Mouse (Mus musculus): ENCODE measurements around the gene Akap17b.

- TF ChIP-seq MYOD1 (IDR thresholded peaks at IDR 0.05; ENCODE audit: control insufficient read depth, insufficient read length, low read depth) = no peak
- TF ChIP-seq CTCF (IDR thresholded peaks at IDR 0.05; ENCODE audit: control insufficient read depth, insufficient read depth, insufficient read length) = no peak
- no peak for TF ChIP-seq CEBPB (IDR thresholded peaks at IDR 0.05; ENCODE audit: low read depth)
- no peak for TF ChIP-seq MAX (IDR thresholded peaks at IDR 0.05)
- no peak for TF ChIP-seq USF1 (IDR thresholded peaks at IDR 0.05; ENCODE audit: low read depth)
- TF ChIP-seq MYOG (IDR thresholded peaks at IDR 0.05; ENCODE audit: control insufficient read depth, extremely low read depth, insufficient read length) = no peak
Measured at GRCm38 (mm10) chrX:36595247-36595646, 49.9 kb downstream of the Akap17b start.
